Mouse (Mus musculus): ENCODE results near the gene BC053393.
"Not testable (repeated sequence)": the region's sequence is repeated elsewhere in the genome, so short reads cannot be mapped to it uniquely, and the experiment has no call there.

The BC053393 gene

DNA sequence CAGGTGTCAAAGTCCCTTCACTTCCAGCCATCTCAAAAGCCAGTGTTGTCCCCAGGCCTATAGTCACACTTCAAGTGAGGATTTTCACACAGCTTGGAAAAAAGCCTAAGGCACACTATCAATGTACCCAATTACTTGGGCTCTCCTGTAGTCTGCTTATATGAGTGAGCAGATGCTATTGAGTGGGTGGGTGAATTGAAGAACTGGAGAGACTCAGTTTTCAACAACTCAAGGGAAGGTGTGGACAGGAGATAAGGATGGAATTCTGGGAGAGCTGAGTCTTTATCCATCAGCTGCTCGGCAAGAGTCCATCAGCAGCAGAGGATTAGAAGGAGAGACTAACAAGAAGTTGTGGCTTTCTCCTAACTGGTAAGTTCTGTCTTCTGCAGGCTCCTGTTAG is at the start of gene BC053393:
TSS of gene BC053393 (plus strand) at position 210 of the 400 bp plus-strand sequence.
- no peak for DNase-seq (ENCODE audit: low read depth)

DNA sequence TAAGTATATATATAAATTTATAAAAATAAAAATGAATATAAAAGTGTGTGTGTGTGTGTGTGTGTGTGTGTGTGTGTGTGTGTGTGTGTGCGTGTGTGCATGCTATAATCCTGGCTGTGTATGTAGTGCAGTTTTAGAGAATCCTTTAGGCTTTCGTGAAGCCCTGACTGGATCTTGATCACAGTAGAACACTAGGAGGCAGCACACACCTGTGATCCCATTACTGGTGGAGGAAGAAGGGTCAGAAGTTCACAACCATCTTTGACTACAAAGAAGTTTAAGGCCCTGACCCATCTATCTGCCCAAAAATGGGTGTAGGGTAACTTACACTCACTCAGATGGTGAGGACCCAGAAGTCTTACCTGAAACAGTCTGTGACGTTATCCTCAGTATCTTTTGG is 48.6 kb upstream of the BC053393 start:
- peak; percentile 9 for DNase-seq (ENCODE audit: low read depth)

DNA sequence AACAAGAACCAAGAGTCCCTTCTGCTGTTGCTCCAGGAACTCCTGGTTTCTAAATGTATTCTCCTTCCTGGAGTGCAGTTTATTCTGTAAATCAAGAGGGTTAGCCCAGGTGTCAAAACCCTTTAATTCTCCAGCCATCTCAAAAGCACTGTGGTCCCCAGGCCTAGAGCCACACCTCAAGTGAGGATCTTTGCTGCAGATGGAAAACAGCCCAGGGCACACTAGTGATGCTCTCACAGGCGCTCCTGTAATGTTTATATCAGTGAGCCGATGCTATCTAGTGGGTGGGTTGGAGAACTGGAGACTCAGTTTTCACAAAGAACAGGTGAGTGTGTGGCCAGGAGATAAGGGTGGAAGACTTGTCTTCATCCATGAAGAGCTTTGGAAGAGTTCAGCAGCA is 47.4 kb upstream of the BC053393 start, which contains the start of gene Gm12169:
TSS of gene Gm12169 (plus strand) at position 301 of the 400 bp plus-strand sequence.
- no peak for DNase-seq (ENCODE audit: low read depth)

DNA sequence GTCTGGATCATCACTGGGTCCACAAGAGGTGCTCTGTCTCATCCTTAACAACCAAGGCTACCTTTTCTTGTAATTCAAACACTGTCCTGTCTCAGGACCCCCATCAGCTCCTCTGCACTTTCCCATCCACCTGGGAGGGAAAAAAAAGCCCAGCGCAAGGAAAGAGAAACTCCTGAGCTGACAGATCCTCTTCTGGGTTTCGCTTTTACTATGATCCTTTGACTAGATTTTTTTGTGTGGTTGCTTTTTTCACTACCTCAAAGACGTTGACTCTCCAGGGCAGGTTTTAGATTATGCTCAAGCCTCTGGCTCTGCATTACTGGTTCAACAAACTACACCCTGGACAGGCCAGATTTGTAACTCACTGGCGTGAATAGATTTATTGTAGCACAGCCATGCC is 41.2 kb upstream of the BC053393 start:
- DNase-seq (ENCODE audit: low read depth), result no peak

DNA sequence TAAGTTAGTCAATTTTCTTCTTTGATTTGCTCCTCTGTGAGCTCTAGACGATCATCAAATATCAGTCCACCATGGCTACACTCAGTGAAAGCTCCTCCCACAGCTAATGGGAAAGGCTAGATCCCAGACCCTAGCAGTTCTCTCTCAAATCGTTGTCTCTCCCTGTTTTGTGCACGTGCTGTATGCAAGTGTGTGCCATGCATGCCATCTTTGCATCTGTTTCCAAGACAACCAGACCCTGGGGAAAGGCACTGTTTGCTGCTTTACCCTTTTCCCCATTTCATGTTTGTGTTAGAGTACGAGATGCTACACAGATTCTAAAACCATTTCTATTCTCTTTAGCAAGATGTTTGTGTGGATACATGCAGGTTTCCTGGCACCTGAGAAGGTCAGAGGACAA is 34.4 kb upstream of the BC053393 start:
- DNase-seq (ENCODE audit: low read depth), result no peak

- no peak for DNase-seq (ENCODE audit: low read depth)
Measured at GRCm38 (mm10) chr11:46543530-46543929, 27.8 kb upstream of the BC053393 start.

DNA sequence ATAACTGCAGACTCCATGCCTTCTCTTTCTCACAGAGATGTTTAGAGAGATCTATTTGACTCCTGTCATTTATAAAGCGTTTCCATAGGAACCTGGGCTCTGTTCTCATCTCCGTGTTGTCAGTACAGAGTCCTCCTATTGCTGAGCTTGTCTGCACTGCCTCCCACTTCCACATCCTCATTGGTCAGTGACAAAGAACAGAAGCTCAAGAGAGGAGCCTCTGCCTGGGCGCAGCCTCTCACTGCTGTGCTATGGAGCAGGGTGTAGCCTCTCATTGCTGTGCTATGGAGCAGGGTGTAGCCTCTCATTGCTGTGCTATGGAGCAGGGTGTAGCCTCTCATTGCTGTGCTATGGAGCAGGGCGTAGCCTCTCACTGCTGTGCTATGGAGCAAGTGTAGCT is 21.6 kb upstream of the BC053393 start:
- no peak for DNase-seq (ENCODE audit: low read depth)

DNA sequence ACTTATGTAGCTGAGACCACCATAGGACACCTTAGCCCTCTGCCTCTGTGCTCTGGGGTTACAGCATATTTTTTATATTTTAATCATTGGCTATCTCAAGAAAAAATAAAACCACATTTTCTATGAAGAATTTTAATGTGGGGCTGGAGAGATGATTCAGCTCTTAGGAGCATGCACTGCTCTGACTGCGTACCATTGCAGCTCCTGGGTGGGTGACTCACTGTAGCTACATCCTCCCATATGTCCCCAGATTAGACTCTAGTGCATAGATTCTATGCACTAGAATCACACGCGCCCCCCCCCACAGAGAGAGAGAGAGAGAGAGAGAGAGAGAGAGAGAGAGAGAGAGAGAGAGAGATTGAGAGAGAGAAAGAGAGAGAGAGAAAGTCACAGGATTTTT is 18.6 kb upstream of the BC053393 start:
- DNase-seq (ENCODE audit: low read depth), result no peak

DNA sequence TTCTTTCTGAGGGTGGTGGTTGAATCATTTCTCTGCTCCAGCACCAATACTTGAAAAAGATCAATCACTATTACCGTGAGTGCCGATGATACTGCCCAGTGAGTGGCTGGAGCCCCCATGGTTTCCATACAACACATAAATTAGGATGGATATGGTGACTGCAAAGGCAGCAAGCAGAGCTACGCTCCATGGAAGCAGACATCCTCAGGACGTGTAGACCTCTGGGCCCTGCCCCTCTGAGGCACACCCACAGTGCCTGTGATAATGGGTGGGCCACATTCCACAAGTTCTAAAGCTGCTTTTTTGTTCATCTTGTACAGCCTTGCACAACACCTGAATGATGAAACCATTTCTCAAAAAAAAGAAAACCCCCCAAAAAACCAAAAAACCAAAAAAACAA is 10.2 kb upstream of the BC053393 start:
- no peak for DNase-seq (ENCODE audit: low read depth)

DNA sequence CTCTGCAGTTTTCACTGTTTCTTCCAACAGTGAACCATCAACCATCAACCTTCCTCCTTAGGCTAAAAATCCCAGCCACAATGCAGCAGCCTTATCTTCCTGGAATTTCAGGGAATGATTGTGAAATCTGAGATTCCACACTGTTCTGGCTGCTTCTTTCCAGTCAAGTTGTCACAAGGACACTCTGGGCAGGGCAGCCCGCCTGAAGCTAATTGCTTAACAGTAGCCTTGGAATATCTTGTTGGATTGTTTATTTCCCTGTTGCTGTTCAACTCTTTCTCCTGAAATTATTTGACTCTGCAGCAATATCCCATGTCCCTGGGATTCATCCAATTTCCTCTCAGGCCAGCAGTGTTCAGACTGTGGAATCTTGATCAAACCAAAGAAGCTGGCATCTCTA is 6.7 kb upstream of the BC053393 start:
- DNase-seq (ENCODE audit: low read depth), result no peak

GRCm38 (mm10) chr11:46565967-46566366 is 5.4 kb upstream of the BC053393 start:
- DNase-seq (ENCODE audit: low read depth), result no peak

GRCm38 (mm10) chr11:46569107-46569506 is 2.2 kb upstream of the BC053393 start:
- no peak for DNase-seq (ENCODE audit: low read depth)

DNA sequence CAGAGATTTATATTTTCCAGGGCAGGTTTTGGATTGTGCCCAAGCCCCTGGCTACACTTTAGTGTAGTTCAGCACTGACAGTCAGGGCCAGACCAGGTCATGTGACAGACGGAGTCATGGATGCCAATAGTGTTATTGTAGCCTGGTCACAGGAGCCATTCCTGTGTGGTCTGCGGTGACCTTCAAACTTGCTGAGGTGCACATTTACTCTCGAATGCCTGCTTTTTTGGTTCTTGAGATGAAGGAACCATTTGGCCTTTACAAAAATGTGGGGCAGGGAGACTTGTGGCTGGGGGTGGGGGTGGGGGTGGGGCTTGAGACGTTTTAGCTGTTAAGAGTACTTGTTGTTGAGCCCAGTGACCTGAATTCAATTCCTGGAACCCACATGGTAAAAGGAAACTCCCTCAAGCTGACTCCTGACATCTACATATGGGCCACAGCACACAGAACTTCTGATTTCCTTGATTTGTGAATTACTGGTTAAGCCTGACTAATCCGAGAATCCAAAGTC is 7.5 kb downstream of the BC053393 start:
- DNase-seq (ENCODE audit: low read depth), result no peak

DNA sequence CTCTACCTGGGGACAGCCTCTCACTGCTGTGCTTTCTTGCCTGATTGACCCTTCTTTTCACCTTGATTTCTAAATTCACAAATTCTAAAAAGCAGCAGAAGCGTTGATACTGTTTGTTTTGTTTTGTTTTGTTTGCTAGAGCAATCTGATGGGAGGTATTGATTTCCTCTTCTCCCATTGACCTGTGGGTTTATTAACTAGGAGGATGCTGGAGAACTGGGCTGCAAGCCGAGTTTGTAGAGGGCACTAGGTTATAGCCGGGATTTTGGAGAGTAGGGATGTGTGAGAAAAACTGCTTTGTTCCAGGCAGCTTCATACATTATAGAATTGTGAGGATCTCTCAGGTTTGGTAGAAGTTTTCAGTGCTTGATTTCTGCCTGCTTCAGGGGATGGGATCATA is 9.1 kb downstream of the BC053393 start:
- no peak for DNase-seq (ENCODE audit: low read depth)

DNA sequence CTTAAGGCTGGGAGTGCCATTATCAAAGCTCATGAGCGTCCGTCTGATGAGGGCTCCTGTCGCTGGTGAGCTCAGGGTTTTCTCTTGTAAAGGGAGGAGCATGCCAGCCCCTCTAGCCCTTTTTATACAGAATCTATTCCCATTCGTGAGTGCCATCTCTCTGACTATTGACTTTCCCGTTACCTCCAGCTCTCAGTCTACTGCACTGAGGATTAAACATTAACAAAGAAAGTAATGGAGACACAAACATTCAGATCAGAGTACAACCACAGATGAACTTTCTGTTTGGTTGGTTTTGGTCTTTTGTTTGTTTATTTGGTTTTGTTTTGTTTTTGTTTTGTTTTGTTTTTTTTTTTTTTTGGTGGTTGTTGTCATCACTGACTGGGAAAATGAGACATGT is 11.4 kb downstream of the BC053393 start:
- no peak for DNase-seq (ENCODE audit: low read depth)

DNA sequence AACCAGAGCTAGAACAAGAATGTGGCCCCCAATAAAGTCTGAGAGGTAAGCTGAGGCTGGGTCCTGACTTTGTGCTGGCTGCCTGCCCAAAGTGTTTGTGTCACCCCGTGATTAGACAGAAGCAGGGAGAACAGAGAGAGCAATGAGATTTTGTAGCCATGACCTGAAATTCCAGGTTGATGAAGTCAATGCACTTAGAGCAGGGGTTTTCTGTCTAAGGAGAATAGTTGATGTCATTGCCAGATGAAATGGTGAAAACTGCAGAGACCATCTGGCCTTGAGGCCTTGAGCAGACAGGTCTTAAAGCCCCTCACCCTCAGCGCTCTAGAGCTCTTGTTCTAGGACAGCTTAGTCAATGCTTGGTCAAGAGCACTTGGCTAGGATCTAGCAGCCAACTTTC is 21.1 kb downstream of the BC053393 start:
- DNase-seq (ENCODE audit: low read depth), result no peak

GRCm38 (mm10) chr11:46619929-46620328 is 48.6 kb downstream of the BC053393 start:
- DNase-seq (ENCODE audit: low read depth), result no peak

DNA sequence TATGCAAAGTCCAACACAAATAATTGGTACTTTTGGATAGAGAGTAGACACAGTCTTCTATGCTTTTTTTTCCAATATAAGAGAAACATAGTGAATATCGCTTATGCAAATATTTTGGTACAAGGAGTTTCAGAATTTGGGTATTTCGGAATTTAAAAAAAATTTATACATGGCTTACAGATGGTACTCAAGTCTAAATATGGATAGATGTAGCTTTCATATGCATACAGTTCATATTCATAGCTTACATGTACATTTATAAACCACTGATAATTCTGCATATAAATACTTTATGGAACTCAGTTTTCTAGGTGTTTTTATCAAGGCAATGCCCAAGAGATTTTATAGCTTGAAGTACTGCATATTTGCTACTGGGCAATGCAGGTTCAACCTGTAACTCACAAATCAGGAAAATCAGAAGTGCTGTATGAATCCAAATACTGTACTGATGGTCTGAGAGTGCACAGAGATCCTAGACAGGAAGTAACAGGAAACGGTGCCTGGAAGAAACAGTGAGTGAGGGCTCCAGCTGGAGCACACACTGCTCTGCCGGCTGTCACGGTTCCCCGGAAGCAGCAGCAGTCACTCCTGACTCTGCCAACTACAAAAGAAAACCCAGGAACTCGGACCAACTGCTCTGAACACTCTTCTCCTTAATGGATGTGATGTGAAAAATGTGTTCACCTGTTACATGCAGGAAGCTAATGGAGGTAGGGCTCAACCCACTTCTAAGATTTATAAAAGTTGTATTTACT is 49.3 kb downstream of the BC053393 start:
- DNase-seq (ENCODE audit: low read depth), result no peak

GRCm38 (mm10) chr11:46629211-46629795 is 58.0 kb downstream of the BC053393 start, which contains the start of gene Dppa1:
TSS of gene Dppa1 (minus strand) at chr11:46629261.
- no peak for DNase-seq (ENCODE audit: low read depth)

DNA sequence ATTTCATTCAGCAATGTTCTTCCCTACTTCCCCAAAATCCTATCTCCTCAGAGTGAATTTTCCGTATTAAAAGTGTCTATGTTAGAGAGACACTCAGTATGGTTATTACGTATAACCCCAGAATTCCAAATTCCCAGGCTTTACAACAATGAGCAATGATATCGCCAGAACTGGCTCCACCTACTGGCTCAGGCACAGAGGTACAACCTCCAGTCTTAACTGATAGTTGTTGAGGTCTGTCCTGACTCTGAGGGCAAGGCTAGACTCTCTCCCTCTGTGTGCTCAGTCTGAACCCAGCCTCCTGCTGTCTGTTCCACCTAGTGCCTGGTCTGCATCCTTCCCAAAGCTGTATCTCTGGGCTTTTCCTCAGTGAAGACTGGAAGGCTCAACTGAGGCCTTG is 60.3 kb downstream of the BC053393 start:
- peak; percentile 28 for DNase-seq (ENCODE audit: low read depth)

DNA sequence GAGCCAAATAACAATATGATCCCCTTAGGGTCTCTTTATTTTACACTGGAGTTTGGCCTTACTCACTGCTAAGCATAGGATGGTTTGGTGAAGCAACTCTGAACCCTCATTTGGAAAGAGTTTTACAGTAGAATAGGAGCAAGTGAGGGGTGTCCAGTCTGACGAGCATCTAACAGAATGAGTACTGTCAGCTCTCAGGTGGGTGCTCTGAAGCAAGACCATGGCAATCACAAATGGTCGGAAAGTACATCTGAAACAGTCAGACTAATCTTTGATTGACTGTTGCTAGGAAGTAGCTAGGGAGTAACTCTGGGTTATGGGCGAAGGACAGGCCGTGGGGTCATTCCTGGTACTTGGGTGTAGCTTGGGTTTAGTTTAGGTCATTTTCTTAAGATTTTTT is 64.2 kb downstream of the BC053393 start:
- not testable (repeated sequence) for DNase-seq (ENCODE audit: low read depth)

- DNase-seq (ENCODE audit: low read depth), result no peak
Measured at GRCm38 (mm10) chr11:46636568-46636967, 65.2 kb downstream of the BC053393 start.

All from naive thymus-derived CD4-positive, alpha-beta T cell, adult 2 months (primary cell).